Mouse (Mus musculus): ENCODE data around the gene Zfp366. TPM values are rescaled to one million over a fixed set of nuclear protein-coding genes. Genes with fewer than 3 reads are reported as not detected.
"Not testable (repeated sequence)": the region's sequence is repeated elsewhere in the genome, so short reads cannot be mapped to it uniquely, and the experiment has no call there.

Zfp366 gene
- total RNA-seq (2021): 1 to 10 TPM; 2.8 to 3.9 TPM

DNA sequence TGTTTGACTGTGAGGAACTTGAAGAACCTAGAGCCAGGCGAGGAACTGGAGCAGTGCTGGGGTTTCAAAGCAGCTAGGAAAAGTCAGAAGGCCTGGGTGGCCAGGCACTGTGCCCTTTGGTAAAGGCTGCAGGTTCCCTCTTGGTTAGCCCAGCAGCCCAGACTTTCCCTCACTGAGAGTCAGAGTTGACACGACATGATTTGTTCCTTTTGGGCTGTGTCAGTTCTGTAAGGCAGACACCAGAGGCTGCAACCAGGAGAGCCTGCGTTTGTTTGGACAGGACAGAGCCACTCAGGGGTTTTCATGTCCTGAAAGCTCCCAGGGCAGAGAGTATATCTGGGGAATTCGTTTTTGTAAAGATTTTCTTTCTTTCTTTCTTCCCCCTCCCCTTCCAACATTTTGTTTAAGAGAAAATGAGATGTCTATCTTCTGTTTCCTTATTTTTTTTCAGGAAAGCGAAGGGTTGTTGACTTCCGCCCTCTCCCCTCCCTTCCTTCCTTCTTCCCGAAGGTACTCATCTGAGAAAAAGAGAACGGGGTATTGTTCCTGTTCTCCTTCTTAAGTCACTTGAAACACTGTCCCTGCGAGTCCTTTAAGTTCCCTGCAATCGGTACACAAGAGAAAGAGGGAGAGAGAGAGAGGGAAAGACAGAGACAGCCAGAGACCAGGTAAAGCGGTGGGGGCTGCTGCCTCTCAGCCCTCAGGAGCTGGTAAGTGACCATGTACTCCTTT lies at the start of gene Zfp366:
Zfp366 (plus strand) TSS at position 669 of the 732 bp plus-strand sequence.
- no peak for DNase-seq (ENCODE audit: extremely low spot score in 1 of 2, low spot score in 1 of 2)

DNA sequence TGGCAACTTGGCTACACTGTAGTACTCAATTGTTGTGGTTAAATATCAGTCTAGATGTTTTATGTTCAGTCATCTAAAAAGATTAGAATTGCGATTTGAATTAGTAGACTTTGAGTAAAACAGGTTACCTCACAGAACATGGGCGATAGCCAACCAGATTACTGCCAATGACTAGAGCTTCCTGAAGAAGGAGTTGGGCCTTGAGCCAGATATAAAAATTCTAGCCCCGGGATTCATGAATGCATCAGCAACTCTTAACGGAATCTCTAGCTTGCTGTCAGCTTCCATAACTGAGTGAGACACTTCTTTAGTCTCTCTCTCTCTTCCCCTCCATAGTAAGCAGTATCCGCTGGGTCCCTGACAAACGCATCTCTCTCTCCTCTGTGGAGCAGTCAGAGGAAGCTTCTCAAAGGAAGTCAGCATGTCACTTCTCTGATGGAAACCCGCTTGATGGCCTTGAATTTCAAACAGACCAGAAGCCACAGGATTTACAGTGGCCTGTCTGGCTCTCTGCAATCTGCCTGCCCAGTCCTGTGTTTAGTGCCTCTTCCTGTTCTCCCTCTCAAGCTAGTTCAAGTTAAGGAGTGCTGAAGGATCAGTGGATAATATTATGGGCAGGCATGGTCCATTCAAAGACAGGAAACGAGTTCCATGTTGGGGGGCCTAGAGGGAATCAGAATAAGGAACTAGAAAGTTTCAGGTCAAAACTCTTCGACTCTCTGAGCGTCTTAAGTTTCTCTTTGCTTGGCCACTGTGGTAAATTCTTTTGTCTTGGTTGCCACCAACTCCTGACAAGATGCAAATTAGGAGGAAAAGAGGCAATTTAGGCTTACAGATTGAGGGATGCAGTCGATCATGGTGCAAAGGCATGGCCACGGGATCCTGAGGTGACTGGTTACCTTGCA lies 46.0 kb upstream of the Zfp366 start:
- DNase-seq (ENCODE audit: extremely low spot score in 1 of 2, low spot score in 1 of 2): no peak

DNA sequence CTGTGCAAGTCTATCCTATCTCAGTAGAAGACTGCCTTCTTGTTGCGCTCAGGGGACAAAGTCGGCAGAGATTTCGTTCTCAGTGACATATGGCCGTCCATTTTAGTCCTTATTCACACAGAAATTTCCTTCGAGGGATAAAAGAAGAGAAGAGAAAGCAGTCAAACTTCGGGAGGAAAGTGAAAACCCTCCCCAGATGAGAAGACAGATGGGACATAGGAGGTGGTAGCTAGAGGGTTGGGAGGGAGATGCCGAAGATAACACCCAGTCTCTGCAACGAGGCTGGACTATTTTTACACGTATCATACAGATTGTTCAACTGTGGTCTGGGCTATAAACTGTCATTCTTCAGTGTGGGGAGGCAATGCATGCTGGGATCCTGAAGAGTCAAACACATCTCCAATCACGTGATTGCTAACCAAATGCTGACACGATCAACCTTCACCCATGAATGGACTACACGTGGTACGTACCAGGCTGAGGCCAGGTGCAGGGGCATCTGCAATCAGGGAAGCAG lies 38.2 kb upstream of the Zfp366 start:
- DNase-seq (ENCODE audit: extremely low spot score in 1 of 2, low spot score in 1 of 2): no peak

DNA sequence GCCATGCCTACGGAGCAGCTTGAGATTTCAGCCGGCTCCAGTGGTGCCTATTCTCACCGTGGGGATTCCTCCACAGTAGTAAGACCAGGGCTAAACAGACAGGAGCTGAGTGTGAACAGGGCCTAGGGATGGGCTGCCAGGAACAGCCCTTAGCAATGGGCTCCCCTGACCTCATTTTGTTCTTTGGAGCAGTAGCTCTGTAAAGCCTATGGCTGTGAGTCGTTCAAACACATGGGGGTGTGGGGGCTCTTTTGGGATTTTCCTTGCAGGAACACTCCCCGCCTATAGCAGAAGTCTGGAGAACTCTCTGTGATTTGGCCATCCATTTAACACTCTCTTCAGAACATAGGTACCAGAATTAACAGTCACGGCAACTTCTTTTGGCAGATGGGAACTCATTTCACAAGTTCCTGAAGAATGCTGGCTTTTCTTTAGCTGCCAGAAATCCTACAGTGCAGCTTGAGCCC lies 36.9 kb upstream of the Zfp366 start:
- no peak for DNase-seq (ENCODE audit: extremely low spot score in 1 of 2, low spot score in 1 of 2)

DNA sequence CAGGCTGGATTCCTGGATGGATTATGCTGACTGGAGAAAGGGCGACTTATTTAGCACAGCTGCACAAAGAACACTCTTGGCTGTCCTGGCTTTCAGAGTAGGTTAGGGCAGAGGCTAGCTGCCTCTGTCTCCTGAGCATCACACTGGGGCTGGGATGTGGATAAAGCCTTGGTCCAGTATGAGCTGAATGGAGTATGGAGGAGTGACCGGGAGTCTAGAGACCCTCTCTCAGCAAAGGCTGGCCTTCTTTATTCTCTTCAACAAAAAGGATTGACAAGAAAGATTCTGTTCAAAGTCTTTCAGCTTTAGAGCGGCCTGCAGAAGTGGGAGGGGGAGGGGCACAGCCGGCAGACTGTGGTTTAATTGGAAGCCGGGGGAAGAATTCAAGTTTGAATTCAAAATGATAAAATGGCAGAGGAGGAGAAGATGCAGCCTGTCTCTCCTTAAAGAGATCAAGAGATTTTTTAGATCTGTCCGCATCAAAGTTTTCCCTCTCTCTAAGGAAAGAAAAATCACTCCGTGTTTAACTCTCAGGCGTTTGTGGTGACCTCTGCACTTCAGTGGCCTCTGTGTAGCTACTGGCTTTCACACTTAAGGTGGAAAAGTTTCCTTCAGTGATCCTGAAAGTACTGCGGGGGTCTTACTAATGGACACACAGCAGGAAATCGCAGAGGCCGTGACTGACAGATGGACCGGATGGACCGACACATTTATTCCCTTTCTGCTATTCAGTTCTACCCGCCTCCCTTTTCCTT lies 34.9 kb upstream of the Zfp366 start:
- DNase-seq (ENCODE audit: extremely low spot score in 1 of 2, low spot score in 1 of 2): no peak

DNA sequence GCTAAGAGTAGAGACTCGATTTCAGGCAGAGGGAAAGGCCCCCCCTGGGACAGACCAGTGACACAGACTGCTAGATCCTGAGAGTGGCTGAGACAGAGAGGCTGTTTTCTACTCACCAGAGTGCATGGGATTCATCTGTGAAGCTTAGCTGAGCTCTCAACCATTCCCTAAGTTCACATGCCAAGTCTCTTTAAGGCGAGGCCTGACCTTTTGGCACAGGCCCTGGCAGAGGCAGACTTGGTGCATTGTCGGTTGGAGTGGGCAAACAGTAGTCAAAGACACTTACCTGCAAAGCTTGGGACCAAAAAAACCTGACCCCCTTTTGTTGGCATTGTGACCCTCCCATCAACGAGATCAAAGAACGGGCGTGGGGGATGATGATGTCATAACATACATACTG lies 34.0 kb upstream of the Zfp366 start:
- DNase-seq (ENCODE audit: extremely low spot score in 1 of 2, low spot score in 1 of 2): no peak

DNA sequence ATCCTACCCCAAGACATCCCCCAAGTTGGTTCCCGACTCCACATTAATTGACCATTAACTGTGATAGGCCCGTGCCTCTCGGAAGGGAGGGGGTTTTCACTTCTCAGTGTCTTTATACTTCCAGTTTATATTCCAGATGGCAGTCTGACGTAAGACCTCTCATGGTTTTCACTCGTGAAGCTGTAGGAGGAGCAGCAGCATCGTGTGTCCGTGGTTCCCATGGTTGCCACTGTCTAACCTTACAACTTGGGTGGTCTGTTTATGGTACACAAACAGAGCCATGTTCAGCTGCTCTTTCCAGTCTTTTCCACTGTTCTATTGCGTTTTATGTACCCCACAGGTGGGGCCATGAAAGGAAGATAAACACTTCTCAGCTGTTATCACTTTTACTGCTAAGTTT lies 33.5 kb upstream of the Zfp366 start:
- DNase-seq (ENCODE audit: extremely low spot score in 1 of 2, low spot score in 1 of 2): no peak

DNA sequence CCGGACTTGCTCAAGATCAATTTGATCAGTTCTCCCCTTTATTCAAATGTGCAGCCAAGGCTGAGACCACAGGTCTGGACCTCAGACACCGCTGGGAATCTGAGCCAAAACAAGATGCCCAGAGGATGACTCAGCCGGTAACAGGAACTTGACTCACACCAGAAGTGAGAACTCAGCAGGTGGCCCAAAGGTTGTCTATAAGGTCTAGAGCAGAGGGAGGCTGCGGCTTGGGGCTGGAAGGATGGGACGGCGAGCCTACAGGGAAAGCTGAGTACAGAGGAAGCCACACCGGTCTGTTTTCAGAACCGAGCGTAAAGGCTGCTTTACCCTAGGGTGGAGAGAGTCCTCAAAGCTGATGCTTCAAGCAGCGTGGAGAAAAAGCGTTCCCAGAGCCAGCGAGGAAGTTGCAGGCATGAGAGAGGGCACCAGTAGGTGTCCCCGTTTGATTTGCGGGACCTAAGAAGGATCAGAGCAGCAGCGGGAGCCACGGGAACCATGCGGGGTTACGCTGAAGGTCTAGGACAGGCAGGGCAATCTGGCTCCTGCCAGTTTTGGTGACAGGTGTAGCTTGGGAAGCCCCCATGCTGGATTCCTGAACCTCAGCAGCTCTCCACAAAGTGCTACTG lies 32.2 kb upstream of the Zfp366 start:
- no peak for DNase-seq (ENCODE audit: extremely low spot score in 1 of 2, low spot score in 1 of 2)

DNA sequence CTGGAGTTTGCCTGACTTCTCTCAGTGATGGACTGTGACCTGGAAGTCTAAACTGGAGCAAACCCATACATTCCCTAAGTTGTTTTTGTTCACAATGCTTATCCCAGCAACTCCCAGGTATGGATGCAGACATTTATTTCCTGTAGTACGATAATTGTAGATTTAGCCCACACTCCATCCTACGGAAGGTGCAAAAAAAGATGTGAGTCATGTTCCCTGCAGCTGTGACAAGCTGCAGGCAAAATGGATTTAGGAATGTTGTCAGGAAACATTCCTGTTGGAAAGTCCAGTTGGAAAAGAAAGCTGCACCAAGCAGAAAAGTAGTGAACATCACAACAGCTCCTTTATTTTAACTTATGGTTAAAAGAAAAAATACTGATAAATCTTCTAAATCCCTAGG lies 26.9 kb upstream of the Zfp366 start:
- DNase-seq (ENCODE audit: extremely low spot score in 1 of 2, low spot score in 1 of 2): no peak

DNA sequence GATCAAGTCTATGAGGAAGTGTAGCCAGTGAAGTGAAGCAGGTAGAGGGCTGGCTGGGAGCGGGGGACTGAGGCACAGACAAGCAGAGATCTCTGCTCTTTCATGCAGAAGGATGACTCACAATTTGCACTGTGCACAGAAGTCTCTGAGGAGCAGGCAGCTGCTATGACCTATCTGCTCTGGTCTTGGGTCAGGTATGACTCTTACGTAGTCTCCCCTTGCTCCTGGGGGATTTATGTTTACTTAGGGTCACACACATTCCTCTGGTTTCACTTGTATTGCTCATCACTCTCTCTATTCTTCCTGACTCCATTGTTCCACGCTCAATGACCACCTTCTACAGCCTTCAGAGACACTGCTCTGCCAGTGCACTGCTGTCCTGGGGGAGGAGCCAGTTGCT lies 25.9 kb upstream of the Zfp366 start:
- DNase-seq (ENCODE audit: extremely low spot score in 1 of 2, low spot score in 1 of 2): no peak

DNA sequence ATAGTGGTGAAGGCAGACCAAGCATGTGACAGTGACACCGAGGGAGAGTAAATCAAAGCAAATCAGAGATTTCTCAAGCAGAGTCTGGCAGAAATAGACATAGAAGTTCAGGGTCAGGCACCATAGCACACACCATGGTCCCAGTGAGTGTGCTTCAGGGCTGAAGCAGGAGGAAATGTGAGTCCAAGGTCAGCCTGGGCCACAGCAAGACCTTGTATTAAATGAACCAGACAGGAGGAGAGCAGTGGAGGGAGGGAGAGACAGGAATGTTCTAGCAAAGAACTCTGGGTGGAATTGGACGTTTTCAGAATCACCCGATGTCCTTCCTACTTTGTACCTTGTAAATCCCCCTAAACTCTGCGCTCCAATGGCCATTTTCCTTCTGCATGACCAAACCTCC lies 21.6 kb upstream of the Zfp366 start:
- DNase-seq (ENCODE audit: extremely low spot score in 1 of 2, low spot score in 1 of 2): no peak

DNA sequence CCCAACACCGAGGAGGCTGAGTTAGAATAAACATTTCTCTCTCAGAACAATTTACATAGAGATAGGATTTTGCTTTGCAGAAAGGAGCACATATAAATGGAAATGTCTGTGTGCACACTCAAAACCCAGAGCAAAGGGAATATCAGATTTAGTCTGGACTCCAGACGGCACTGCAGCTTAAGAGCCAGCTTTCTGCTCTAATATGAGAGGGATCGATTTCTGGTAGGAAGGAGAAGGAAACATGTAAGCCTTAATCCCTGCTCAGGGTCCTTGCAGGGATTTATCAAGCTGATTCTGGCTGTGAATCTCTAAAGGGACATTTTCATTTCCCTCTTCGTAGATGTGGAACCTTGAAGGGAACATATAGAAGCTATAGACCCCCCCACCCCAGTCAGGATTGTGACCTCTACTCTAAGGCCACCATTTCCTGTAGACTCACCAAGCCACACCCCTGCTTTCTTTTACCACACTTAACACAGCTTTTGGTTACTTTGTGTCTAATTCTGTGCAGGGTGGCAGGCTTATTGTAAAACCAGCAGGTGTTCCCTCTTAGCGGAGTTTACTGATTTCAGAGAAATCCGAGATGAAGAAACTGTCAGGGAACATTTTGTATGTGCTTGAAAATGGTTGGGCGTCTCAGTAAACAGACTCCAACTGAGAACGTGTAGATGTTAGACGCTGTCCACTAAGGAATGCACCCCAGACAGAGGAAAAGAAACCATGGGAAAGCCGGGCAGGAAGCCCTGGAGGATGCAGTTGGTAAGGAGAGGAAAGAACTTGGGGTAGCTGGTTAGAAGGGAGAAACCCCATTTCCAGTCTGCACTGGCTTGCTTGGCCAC lies 20.9 kb upstream of the Zfp366 start:
- no peak for DNase-seq (ENCODE audit: extremely low spot score in 1 of 2, low spot score in 1 of 2)

DNA sequence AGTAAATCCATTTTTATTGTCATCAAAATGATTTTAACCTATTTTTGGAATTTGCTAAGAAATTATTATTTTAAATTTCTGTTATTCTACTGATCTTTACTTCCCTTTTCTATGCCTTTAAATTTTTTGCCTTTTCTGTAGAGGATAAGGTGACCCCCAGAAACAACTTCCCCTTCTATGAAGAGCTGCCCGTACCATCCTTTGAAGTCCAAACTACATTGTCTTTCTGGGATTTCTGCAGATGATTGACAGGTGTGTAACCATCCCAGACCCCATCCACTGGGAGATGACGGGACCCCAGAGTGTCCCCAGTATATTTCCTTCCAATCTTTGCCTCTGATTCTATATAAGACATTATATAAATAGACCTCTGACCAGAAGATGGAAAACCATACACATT lies 20.3 kb upstream of the Zfp366 start:
- no peak for DNase-seq (ENCODE audit: extremely low spot score in 1 of 2, low spot score in 1 of 2)

DNA sequence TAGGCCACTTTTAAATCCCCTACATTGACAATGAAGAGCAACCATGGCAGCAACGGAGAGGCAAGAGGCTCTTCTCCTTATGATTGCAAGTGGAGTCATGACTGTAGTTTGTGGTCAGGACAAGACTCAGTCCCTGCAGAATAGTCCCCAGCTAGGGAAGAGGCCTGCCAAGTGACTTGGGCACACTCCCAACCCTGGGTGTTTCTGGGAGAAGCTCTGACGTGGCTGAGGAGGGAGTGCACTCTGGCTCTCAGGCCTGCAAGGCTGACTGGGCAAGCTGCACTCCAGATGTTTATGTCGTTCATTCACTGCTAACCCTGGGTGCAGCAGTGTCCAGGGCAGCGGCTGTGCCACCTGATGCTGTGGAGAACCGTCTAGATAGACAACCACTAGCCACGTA lies 15.2 kb upstream of the Zfp366 start:
- no peak for DNase-seq (ENCODE audit: extremely low spot score in 1 of 2, low spot score in 1 of 2)

DNA sequence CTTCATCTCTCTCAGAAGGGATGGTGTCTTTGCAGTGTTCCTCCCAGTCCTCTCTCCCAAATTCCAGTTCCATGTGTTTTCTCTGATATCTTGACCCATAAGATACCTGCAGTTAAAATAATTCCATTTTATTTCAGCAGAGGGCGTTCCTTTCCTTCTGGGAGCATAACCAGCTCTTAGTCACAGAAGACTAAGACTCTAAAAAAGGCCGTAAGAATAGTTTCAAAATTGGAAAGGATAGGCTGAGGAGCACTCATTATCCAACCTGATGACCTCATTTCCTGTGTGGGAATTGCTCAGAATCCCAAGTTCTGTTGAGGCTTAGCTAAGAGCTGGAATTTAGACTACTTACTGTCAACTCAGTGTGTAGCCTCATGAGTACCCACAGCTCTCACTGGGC lies 14.3 kb upstream of the Zfp366 start:
- no peak for DNase-seq (ENCODE audit: extremely low spot score in 1 of 2, low spot score in 1 of 2)

DNA sequence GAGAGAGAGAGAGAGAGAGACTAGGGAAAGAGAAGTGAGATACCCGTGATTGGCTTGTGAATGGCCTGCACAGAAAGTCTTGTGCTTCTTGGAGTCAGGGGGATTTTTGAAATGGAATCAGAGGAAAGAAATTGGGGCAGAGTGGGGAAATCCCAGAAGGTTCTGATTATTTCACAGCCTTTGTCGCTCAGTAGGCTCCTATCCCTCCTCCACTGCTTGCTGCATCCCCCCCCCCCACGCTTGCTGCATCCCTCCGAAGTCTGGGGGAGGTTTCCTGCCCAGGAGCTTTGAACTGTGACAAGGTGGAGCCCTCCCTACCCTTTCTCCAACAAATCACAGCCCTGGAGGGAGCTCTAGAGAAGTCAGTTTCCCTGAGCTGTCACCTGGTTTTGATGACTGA lies 10.8 kb upstream of the Zfp366 start:
- DNase-seq (ENCODE audit: extremely low spot score in 1 of 2, low spot score in 1 of 2): no peak

DNA sequence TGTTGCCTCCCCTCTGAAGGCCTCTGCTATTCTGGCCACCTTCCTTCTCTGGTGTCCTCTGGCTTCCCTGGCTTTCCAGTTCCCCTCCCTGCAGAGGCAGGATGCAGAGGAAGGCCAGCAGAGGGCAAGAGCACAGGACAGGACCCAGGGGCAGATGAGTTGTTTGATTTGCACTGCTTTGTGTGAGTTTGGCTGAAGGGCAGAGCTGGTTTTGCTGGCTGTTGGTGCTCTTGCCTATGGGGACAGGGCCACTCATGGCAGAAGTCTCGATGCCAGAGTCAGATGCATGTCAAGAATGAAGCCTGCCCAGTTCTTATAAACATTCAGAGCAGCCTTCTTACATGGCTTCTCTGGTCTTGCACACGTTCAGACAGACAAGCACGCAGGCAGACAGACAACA lies 1.8 kb upstream of the Zfp366 start:
- DNase-seq (ENCODE audit: extremely low spot score in 1 of 2, low spot score in 1 of 2): not testable (repeated sequence)

DNA sequence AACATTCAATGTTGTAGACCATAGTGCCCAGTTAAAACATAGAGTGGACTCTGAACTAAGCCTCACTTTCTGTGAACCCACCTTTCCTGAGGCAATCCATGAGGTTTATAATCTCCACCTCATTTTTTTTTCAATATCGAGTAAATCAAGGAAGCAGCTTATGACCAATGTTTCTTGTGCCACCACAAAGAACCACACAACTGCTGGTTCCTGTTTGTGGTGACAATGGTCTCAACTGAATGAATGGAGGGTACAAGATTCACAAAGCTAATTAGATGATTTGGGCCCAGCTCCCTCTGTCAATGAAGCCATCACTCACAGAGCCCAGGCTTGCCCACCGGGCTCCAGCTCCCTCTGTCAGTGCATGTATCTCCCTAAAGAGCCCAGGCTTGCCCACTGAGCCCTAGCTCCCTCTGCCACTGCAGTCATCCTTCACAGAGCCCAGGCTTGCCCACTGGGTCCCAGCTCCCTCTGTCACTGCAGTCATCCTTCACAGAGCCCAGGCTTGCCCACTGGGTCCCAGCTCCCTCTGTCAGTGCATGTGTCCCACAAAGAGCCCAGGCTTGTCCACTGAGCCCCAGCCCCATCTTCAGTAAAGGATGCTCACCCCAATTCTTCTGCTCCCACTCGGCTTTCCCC lies 1.2 kb upstream of the Zfp366 start:
- DNase-seq (ENCODE audit: extremely low spot score in 1 of 2, low spot score in 1 of 2): no peak

DNA sequence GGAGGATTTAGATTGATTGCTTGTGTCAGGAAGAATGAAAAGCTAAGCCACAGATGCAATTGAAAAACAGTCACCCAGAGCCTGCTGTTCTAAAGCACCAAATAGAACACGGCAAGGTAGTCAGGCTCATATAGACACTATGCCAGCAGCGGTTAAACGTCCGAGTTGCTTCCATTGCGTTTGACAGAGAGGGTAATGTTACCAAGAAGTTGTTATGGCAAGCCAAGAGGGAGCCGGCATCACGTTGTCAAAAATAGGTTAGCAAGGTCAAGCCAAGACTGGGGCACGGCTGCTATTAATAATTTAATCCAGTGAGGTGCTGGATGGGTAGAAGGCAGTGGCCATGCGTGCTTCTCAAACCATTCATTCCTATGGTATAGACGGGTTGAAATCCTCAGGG lies 950 bp downstream of the Zfp366 start:
- no peak for DNase-seq (ENCODE audit: extremely low spot score in 1 of 2, low spot score in 1 of 2)

Data from layer of hippocampus, postnatal 25 days (tissue).